Mouse (Mus musculus) kidney, embryonic 16.5 days (tissue): ENCODE data around the gene P3h2. TPM values are rescaled to one million over a fixed set of nuclear protein-coding genes. Genes with fewer than 3 reads are reported as not detected.

Experiments used
- ATAC-seq: fragments of 200-750 bp; cut with Nextera tagmentation; 2 replicates; pipeline ENCODE4 v1.8.0; 2017; ENCODE audit warnings: moderate TSS enrichment; ENCODE audit not compliant: low FRiP score, low TSS enrichment
- H3K27ac ChIP-seq: fragments of 300-500 bp; sonication (generic); 2 replicates; pipeline ENCODE4 v1.5.1; 2014; ENCODE audit warnings: low read length
- H3K27me3 ChIP-seq: fragments of 300-500 bp; sonication (generic); 2 replicates; pipeline ENCODE4 v1.6.1; 2014; ENCODE audit warnings: low read length, control low read depth, mixed read lengths; ENCODE audit not compliant: insufficient read depth
- H3K36me3 ChIP-seq: fragments of 300-500 bp; sonication (generic); 2 replicates; pipeline ENCODE4 v1.6.1; 2014; ENCODE audit warnings: low read length, control low read depth, mixed read lengths; ENCODE audit not compliant: insufficient read depth
- H3K4me1 ChIP-seq: fragments of 300-500 bp; sonication (generic); 2 replicates; pipeline ENCODE4 v1.6.1; 2014; ENCODE audit warnings: low read length, control low read depth, mixed read lengths; ENCODE audit not compliant: insufficient read depth
- H3K4me2 ChIP-seq: fragments of 300-500 bp; sonication (generic); replicated peaks from 2 replicates; pipeline ENCODE4 v1.6.1; 2014; ENCODE audit warnings: low read depth, low read length
- H3K4me3 ChIP-seq: fragments of 300-500 bp; sonication (generic); 2 replicates; pipeline ENCODE4 v1.5.1; 2014; ENCODE audit warnings: mild to moderate bottlenecking, low read length
- H3K9ac ChIP-seq: fragments of 300-500 bp; sonication (generic); replicated peaks from 2 replicates; pipeline ENCODE4 v1.6.1; 2014; ENCODE audit warnings: low read length
- H3K9me3 ChIP-seq: fragments of 300-500 bp; sonication (generic); 2 replicates; pipeline ENCODE4 v1.6.1; 2016; ENCODE audit warnings: low read length, control low read depth
- WGBS: fragments of 180-500 bp; shearing (Covaris S2); extraction: QIAGEN DNeasy Blood & Tissue Kit; methylation state at CpG from one replicate; pipeline ENCODE4 v1.1.7; 2014; 5-methylcytosine and 5-hydroxymethylcytosine counted together
- polyA plus RNA-seq: library from polyadenylated mRNA; unstranded; fragments of >200 nt; fragmentation: Nextera tagmentation; extraction: Ambion mirVana; gene quantifications from 2 replicates; pipeline ENCODE4 v1.2.1, GENCODE M21; 2015

P3h2 gene
- 6.3 and 7.0 TPM in 2 replicates for polyA plus RNA-seq

DNA sequence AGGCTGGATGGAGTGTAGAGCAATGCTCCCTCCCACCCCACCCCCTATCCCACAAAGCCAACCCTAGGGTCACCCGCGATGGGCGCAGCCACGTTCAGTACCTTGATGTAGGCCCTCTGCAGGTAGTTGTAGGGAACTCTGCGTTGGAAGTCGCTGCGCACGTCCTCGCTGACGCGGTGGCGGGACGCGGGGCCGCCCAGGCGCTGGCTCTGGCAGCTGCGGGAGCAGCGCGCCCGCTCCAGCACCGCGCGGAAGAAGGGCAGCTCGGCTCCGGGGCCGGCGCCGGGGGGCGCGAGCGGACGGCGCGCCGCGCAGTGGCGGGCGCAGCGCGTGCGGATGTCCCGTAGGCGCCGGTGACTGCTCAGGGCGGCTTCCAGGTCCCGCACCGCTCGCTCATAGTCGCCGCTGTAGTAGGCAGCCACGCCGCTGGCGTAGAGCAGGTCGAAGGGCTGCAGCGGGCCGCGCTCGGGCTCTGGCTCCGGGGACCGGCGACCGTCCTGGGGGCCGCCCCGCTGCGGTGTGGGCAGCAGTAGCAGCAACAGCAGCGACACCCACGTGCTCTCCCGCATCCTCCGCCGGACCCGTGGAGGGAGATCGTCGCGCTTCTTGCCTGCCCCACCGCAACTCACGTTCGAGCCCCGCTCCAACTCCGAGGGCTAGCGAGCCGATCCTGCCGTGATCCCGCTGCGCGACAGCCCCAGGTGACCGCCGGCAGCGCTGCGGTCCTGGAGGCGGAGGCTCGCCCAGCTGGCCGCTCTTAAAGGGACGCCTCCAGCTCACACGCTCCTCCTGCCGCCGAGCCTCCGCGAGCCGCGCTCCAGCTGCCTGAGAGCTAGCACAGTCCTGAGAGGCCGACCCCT lies at the start of gene P3h2:
P3h2 (minus strand) TSS at position 670 of the 860 bp plus-strand sequence.
- Histone ChIP-seq H3K4me3 (peak within 1 kb of the TSS; percentile 76), H3K27me3 (no peaks in the 10 kb centered on the region), H3K9me3 (peaks cover 5% of the 10 kb centered on the region; the same call in 1 of the 2 replicates), H3K4me1 (peaks cover 23% of the 10 kb centered on the region; the same call in 1 of the 2 replicates), H3K4me2 (peak within 1 kb of the TSS; percentile 89), H3K36me3 (no peaks in the 10 kb centered on the region), H3K27ac (peak within 1 kb of the TSS; percentile 75), H3K9ac (peak within 1 kb of the TSS; percentile 86)
- under 1% methylated on average over 98 of the region's 101 CpGs for WGBS
- peak; percentile 96 for ATAC-seq

DNA sequence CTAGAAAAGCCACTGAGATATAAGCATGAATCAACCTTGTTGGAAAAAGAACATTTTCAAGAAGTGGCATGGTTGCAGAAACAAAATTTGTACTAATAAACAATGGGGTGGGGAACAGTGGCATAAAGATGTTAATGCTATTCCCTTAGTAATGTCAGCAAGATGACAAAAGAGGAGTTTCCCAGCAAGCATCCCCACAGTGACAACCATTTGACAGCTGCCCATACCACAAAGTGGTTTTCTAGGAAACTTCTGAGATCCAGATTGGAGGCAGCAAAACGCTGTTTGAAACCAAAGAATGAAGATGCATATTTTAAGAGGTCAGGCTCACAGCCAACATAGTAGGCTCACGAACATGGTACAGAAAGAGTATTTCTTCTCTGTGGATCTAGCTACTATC lies 46.7 kb upstream of the P3h2 start:
- Histone ChIP-seq H3K9me3 (no peaks in the 10 kb centered on the region), H3K27me3 (no peaks in the 10 kb centered on the region), H3K27ac (no peak overlapping the region), H3K4me3 (no peak overlapping the region), H3K4me1 (no peaks in the 10 kb centered on the region), H3K4me2 (no peak overlapping the region), H3K36me3 (no peaks in the 10 kb centered on the region), H3K9ac (no peak overlapping the region)
- ATAC-seq, result no peak
- WGBS, result 92% methylated on average over 2 of the region's 2 CpGs

DNA sequence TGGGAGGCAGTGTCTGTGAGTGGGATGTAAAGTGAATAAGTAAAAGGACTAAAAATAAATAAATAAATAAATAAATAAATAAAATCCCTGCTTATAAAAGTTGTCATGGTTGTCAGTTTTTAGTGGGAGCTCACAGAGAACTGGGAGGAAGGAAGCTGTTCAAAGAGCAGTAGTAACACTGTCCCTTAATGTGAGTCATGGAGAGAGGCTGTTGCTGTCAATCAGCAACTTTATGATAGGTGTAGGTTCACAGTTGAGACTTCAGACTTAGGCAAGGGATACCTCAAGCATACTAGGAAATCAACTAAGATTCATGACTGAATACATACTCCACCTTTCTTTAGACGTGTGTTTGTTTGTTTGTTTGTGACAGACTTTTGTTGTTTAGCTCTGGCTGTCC lies 45.4 kb upstream of the P3h2 start:
- Histone ChIP-seq H3K9me3 (no peaks in the 10 kb centered on the region), H3K4me1 (no peaks in the 10 kb centered on the region), H3K4me3 (no peak overlapping the region), H3K36me3 (no peaks in the 10 kb centered on the region), H3K4me2 (no peak overlapping the region), H3K9ac (no peak overlapping the region), H3K27me3 (no peaks in the 10 kb centered on the region), H3K27ac (no peak overlapping the region)
- WGBS, result 86% methylated on average over 1 of the region's 1 CpGs
- ATAC-seq, result no peak

DNA sequence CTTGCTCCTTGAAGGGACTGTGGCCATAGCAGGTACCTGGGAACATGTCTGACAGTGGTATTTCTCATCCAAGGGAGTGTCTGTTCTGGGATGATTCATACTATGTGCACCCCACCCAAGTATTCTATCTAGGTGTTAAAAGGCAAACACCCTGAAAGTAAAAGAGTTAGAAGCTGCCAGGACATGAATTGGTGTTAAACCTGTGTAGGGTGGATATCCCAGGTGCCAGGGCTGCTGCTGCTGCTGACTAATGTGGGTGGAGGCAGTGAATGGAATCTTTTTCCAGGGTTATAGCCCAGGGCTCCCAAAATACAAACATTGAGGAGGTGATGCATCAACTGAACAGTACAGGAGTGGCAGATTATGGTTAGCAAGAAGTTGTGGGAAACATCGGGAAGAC lies 41.3 kb upstream of the P3h2 start:
- Histone ChIP-seq H3K9ac (no peak overlapping the region), H3K9me3 (no peaks in the 10 kb centered on the region), H3K27me3 (no peaks in the 10 kb centered on the region), H3K27ac (no peak overlapping the region), H3K4me1 (no peaks in the 10 kb centered on the region), H3K4me2 (no peak overlapping the region), H3K36me3 (no peaks in the 10 kb centered on the region), H3K4me3 (no peak overlapping the region)
- WGBS, result 95% methylated on average over 1 of the region's 1 CpGs
- no peak for ATAC-seq

DNA sequence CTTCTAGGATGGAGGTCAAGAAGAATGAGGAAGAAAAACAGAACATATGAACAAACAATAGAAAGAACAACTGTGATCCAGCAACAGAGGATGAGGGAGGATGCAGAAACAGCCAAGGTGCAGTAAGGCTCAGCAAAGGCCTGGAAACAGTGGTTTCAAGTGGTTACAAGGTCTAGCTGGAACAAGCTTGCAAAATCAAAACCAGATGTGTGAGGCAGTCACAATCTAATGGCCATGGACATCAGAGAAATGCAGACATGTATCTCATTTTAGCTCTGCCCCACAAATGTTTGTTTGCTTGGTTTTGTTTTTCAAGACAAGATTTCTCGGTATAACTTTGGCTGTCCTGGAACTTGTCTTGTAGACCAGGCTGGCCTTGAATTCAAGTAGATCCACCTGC lies 25.5 kb upstream of the P3h2 start:
- Histone ChIP-seq H3K4me2 (no peak overlapping the region), H3K4me3 (no peak overlapping the region), H3K9ac (no peak overlapping the region), H3K4me1 (no peaks in the 10 kb centered on the region), H3K9me3 (no peaks in the 10 kb centered on the region), H3K36me3 (no peaks in the 10 kb centered on the region), H3K27me3 (no peaks in the 10 kb centered on the region), H3K27ac (no peak overlapping the region)
- WGBS, result 94% methylated on average over 1 of the region's 1 CpGs
- no peak for ATAC-seq

DNA sequence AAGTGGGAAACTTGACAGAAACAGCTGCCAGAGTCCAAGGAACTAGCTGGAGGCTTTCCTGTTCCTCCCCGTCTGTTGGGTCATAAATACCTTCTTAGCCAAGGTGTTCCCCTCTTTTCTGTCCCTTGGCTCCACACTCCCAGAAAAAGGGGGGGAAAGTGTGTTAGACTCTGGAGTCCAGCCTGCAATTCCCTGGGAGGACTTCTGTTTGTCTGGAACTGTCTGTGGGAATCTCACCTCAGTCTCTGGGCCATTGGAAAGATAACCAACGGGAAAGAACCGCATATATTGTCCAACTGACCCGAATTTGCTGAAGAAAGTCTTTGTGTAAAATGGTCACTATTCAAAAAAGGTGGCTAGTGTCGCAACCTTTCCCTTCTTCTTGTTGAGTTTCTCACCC lies 1.0 kb upstream of the P3h2 start:
- peaks cover 18% of the 10 kb centered on the region; the same call in 1 of the 2 replicates for H3K4me1 ChIP-seq
- H3K36me3 ChIP-seq, result no peaks in the 10 kb centered on the region
- H3K27ac ChIP-seq, result peak overlapping the region; percentile 75; the same call in 1 of the 2 replicates
- H3K27me3 ChIP-seq, result no peaks in the 10 kb centered on the region
- H3K9me3 ChIP-seq, result peaks cover 5% of the 10 kb centered on the region; the same call in 1 of the 2 replicates
- no peak overlapping the region for H3K4me3 ChIP-seq
- WGBS, result 62% methylated on average over 5 of the region's 5 CpGs
- ATAC-seq, result no peak; the same call in 1 of the 2 replicates
- no peak overlapping the region for H3K9ac ChIP-seq
- peak overlapping the region; percentile 89; the same call in 1 of the 2 replicates for H3K4me2 ChIP-seq

DNA sequence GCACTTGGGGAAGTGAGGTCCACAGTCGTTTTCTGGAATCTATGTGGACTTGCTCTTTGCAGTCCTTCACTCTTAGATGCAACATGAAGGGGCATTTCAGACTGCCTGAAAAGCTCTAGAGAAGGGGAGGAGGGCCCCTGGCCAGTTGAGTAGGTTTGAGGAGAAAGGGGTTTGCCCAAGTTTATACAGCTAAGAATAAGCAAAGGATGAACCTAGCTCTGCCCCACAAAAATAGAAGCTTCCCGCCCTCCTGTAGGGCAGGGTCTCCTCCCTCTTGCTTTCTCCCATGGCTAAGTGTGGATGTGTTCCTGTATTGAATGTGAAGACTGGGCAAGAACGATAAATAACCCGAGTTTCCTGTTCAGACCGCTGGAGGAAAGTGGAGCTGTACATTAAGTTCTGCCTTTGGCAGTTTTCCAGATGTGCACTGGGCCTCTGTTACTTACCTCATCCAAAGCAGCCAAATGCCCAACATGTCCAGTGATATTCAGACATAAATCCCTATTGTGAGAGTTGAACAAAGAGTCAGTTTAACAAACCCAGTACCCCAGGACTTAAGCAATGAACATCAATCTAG lies 545 bp upstream of the P3h2 start:
- WGBS, result 3% methylated on average over 5 of the region's 5 CpGs
- peak overlapping the region; percentile 89 for H3K4me2 ChIP-seq
- H3K9me3 ChIP-seq, result peaks cover 5% of the 10 kb centered on the region; the same call in 1 of the 2 replicates
- H3K4me1 ChIP-seq, result peaks cover 18% of the 10 kb centered on the region; the same call in 1 of the 2 replicates
- peak; percentile 50 for ATAC-seq
- H3K9ac ChIP-seq, result peak overlapping the region; percentile 86
- H3K27ac ChIP-seq, result peak overlapping the region; percentile 75
- H3K36me3 ChIP-seq, result no peaks in the 10 kb centered on the region
- H3K27me3 ChIP-seq, result no peaks in the 10 kb centered on the region
- H3K4me3 ChIP-seq, result peak overlapping the region; percentile 76

DNA sequence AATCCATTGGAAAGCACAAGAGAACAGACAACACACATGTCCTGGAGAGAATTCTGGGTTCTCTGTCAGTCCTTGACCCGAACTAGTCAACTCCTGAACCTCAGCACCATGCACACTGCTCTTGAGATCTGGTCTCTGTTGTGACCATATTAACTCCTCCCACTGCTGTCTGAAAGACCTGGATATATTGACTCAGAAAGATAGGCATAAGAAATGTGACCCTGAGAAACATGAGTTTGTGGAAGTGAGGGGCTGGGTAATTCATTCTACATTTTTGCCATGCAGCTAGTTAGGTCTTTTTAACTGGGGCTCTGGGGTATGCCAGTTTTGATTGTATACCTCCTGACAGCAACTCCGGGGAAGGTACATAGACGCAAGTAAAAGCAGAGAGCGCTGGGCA lies 1.3 kb downstream of the P3h2 start:
- Histone ChIP-seq H3K27ac (no peak overlapping the region), H3K9me3 (peaks cover 5% of the 10 kb centered on the region; the same call in 1 of the 2 replicates), H3K4me3 (peak overlapping the region; percentile 76), H3K36me3 (no peaks in the 10 kb centered on the region), H3K27me3 (no peaks in the 10 kb centered on the region), H3K9ac (peak overlapping the region; percentile 86), H3K4me2 (peak overlapping the region; percentile 89), H3K4me1 (peaks cover 26% of the 10 kb centered on the region; the same call in 1 of the 2 replicates)
- ATAC-seq, result no peak
- WGBS, result 59% methylated on average over 4 of the region's 4 CpGs

DNA sequence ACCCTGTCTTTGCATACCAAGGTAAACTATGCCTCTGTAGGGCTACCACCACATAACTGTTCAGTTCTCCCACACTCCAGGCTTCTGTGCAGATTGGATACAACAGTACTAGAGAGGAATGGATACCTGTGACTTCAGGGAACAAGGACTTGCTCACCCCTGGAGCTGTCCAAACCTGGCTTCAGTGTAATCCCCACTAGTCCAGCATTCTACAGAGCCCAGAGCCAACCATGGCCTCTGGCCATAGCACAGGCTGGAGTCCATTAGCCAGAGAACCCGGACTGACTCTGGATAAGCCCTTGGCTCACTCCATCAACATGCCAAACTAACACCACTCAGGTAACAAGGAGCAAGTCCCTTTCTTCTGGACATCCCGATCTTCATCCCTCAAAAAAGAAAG lies 2.7 kb downstream of the P3h2 start:
- no peak overlapping the region for H3K4me2 ChIP-seq
- no peaks in the 10 kb centered on the region for H3K27me3 ChIP-seq
- H3K27ac ChIP-seq, result no peak overlapping the region
- 81% methylated on average over 2 of the region's 2 CpGs for WGBS
- ATAC-seq, result no peak
- no peaks in the 10 kb centered on the region for H3K36me3 ChIP-seq
- H3K9ac ChIP-seq, result no peak overlapping the region
- no peak overlapping the region for H3K4me3 ChIP-seq
- H3K9me3 ChIP-seq, result no peaks in the 10 kb centered on the region; the same call in 1 of the 2 replicates
- H3K4me1 ChIP-seq, result peaks cover 26% of the 10 kb centered on the region; the same call in 1 of the 2 replicates

DNA sequence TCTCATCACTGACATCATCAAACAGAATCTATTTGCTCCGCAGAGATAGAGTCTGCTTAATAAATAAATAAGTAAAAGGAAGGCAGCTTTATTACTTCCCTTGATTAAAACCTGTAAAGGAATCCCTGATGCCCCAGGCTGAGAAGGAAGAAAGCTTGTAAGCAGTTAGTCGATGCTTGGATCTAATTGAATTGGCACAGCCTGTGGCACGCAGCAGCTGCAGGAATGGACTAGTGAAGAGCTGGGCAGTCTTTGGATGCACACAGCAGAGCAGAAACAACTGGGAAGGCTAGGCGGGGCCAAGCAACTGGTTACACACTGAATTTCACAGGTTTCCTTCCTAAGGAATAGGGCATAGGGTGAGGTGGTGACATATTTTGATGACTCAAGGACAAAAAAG lies 5.4 kb downstream of the P3h2 start:
- 53% methylated on average over 4 of the region's 4 CpGs for WGBS
- Histone ChIP-seq H3K4me3 (no peak overlapping the region), H3K27me3 (no peaks in the 10 kb centered on the region), H3K4me1 (peaks cover 23% of the 10 kb centered on the region; the same call in 1 of the 2 replicates), H3K9ac (no peak overlapping the region), H3K27ac (no peak overlapping the region), H3K36me3 (no peaks in the 10 kb centered on the region), H3K9me3 (no peaks in the 10 kb centered on the region), H3K4me2 (no peak overlapping the region)
- no peak for ATAC-seq
